Mouse (Mus musculus): Measurements from ENCODE around the gene G6pc3. TPM values are rescaled to one million over a fixed set of nuclear protein-coding genes. Genes with fewer than 3 reads are reported as not detected.

G6pc3 gene
- total and polyA plus RNA-seq, 3 experiments: 44.8 to 89.9 (median 50.6) TPM

- Histone ChIP-seq H3K79me2 (replicated peaks; ENCODE audit: control insufficient read depth, insufficient read depth, low read length) (no peaks in the 10 kb centered on the region), H3K27me3 (ENCODE audit: control insufficient read depth, insufficient read depth, low read length) (no peaks in the 10 kb centered on the region), H3K36me3 (ENCODE audit: control insufficient read depth, insufficient read depth, low read length) (no peaks in the 10 kb centered on the region), H3K27ac (no peak overlapping the region), H3K4me3 (no peak overlapping the region), H3K4me1 (ENCODE audit: control insufficient read depth, insufficient read depth, low read length) (peaks cover 1% of the 10 kb centered on the region; the same call in 1 of the 2 replicates), H3K9ac (ENCODE audit: low read depth, low read length) (no peak overlapping the region)
- TF ChIP-seq CTCF (IDR thresholded peaks at IDR 0.05): no peak
- no peak for TF ChIP-seq EP300 (IDR thresholded peaks at IDR 0.05; ENCODE audit: insufficient read depth, low read depth, low read length)
- TF ChIP-seq POLR2A (IDR thresholded peaks at IDR 0.05; ENCODE audit: insufficient read depth, low read depth, low read length): no peak
- 86% methylated on average over 6 of the region's 6 CpGs for WGBS
- intact Hi-C loops (cut with DNase I): no loop called here
- no peak for DNase-seq
These were observed 51.2 kb downstream of the G6pc3 start for GRCm38 (mm10) chr11:102240636-102241035.

GRCm38 (mm10) chr11:102241246-102241645 lies 51.8 kb downstream of the G6pc3 start:
- no peak for DNase-seq
- Histone ChIP-seq H3K27ac (no peak overlapping the region), H3K79me2 (replicated peaks; ENCODE audit: control insufficient read depth, insufficient read depth, low read length) (no peaks in the 10 kb centered on the region), H3K9ac (ENCODE audit: low read depth, low read length) (no peak overlapping the region), H3K27me3 (ENCODE audit: control insufficient read depth, insufficient read depth, low read length) (no peaks in the 10 kb centered on the region), H3K4me1 (ENCODE audit: control insufficient read depth, insufficient read depth, low read length) (peaks cover 1% of the 10 kb centered on the region; the same call in 1 of the 2 replicates), H3K4me3 (no peak overlapping the region), H3K36me3 (ENCODE audit: control insufficient read depth, insufficient read depth, low read length) (no peaks in the 10 kb centered on the region)
- no peak for TF ChIP-seq CTCF (IDR thresholded peaks at IDR 0.05)
- no peak for TF ChIP-seq EP300 (IDR thresholded peaks at IDR 0.05; ENCODE audit: insufficient read depth, low read depth, low read length)
- no peak for TF ChIP-seq POLR2A (IDR thresholded peaks at IDR 0.05; ENCODE audit: insufficient read depth, low read depth, low read length)
- intact Hi-C loops (cut with DNase I): no loop called here
- WGBS: 71% methylated on average over 5 of the region's 5 CpGs

- no peak overlapping the region for H3K27ac ChIP-seq
- H3K9ac ChIP-seq (ENCODE audit: low read depth, low read length): no peak overlapping the region
- no peak overlapping the region for H3K4me3 ChIP-seq
- DNase-seq: no peak
- WGBS: 56% methylated on average over 5 of the region's 5 CpGs
- peaks cover 1% of the 10 kb centered on the region; the same call in 1 of the 2 replicates for H3K4me1 ChIP-seq (ENCODE audit: control insufficient read depth, insufficient read depth, low read length)
- H3K79me2 ChIP-seq (replicated peaks; ENCODE audit: control insufficient read depth, insufficient read depth, low read length): no peaks in the 10 kb centered on the region
- no peaks in the 10 kb centered on the region for H3K27me3 ChIP-seq (ENCODE audit: control insufficient read depth, insufficient read depth, low read length)
- TF ChIP-seq CTCF (IDR thresholded peaks at IDR 0.05) (peak; percentile 28), EP300 (IDR thresholded peaks at IDR 0.05; ENCODE audit: insufficient read depth, low read depth, low read length) (no peak), POLR2A (IDR thresholded peaks at IDR 0.05; ENCODE audit: insufficient read depth, low read depth, low read length) (no peak)
- no peaks in the 10 kb centered on the region for H3K36me3 ChIP-seq (ENCODE audit: control insufficient read depth, insufficient read depth, low read length)
- intact Hi-C loops (cut with DNase I): no loop called here
These were observed 52.5 kb downstream of the G6pc3 start for GRCm38 (mm10) chr11:102241874-102242273.

Small RNA genes lying within 50 kb of the gene (microRNA-seq; reads per million reads assigned to microRNA genes)
- gene Mir8101: 2.8 to 10.0 reads per million in 2 experiments

Other genes with a start within 250 kb of the G6pc3 start
- 1 to 10 TPM; 2.1 to 3.2 TPM for gene Sost, start 222.6 kb upstream of the G6pc3 start, total RNA-seq (2021)
- gene Sost, start 222.6 kb upstream of the G6pc3 start, polyA plus RNA-seq (2012; rRNA removed): 5.8 and 7.0 TPM in 2 replicates
- not detected for gene Cfap97d1, start 205.3 kb upstream of the G6pc3 start, total RNA-seq (2021)
- not detected in 2 replicates for gene Cfap97d1, start 205.3 kb upstream of the G6pc3 start, polyA plus RNA-seq (2012; rRNA removed)
- 100 to 1,000 TPM; 103 to 131 TPM for gene Dusp3, start 202.6 kb upstream of the G6pc3 start, total RNA-seq (2021)
- 97.7 and 101 TPM in 2 replicates for gene Dusp3, start 202.6 kb upstream of the G6pc3 start, polyA plus RNA-seq (2012; rRNA removed)
- 1 to 10 TPM; 1.4 to 1.5 TPM for gene Mpp3, start 161.2 kb upstream of the G6pc3 start, total RNA-seq (2021)
- gene Mpp3, start 161.2 kb upstream of the G6pc3 start, polyA plus RNA-seq (2012; rRNA removed): 4.5 and 5.3 TPM in 2 replicates
- gene Cd300lg, start 148.1 kb upstream of the G6pc3 start, total RNA-seq (2021): 10 to 100 TPM; 51.6 to 70.1 TPM
- gene Cd300lg, start 148.1 kb upstream of the G6pc3 start, polyA plus RNA-seq (2012; rRNA removed): 102 and 143 TPM in 2 replicates
- 1 to 10 TPM; 2.3 to 2.6 TPM for gene Mpp2, start 101.1 kb upstream of the G6pc3 start, total RNA-seq (2021)
- gene Mpp2, start 101.1 kb upstream of the G6pc3 start, polyA plus RNA-seq (2012; rRNA removed): 5.3 and 5.6 TPM in 2 replicates
- not detected for gene Ppy, start 88.3 kb upstream of the G6pc3 start, total RNA-seq (2021)
- gene Ppy, start 88.3 kb upstream of the G6pc3 start, polyA plus RNA-seq (2012; rRNA removed): not detected in 2 replicates
- gene Pyy, start 81.8 kb upstream of the G6pc3 start, total RNA-seq (2021): not detected
- not detected in 2 replicates for gene Pyy, start 81.8 kb upstream of the G6pc3 start, polyA plus RNA-seq (2012; rRNA removed)
- gene Nags, start 44.1 kb upstream of the G6pc3 start, total RNA-seq (2021): not detected
- gene Nags, start 44.1 kb upstream of the G6pc3 start, polyA plus RNA-seq (2012; rRNA removed): 0.06 and 0.12 TPM in 2 replicates
- gene Tmem101, start 33.2 kb upstream of the G6pc3 start, total RNA-seq (2021): 10 to 100 TPM; 12.2 to 13.6 TPM
- 19.5 and 20.7 TPM in 2 replicates for gene Tmem101, start 33.2 kb upstream of the G6pc3 start, polyA plus RNA-seq (2012; rRNA removed)
- gene Lsm12, start 4.3 kb upstream of the G6pc3 start, total RNA-seq (2021): 10 to 100 TPM; 49.4 to 50.2 TPM
- gene Lsm12, start 4.3 kb upstream of the G6pc3 start, polyA plus RNA-seq (2012; rRNA removed): 32.5 and 42.4 TPM in 2 replicates
- gene Hdac5, start 40.5 kb downstream of the G6pc3 start, total RNA-seq (2021): 100 to 1,000 TPM; 113 to 137 TPM
- 92.6 and 98.5 TPM in 2 replicates for gene Hdac5, start 40.5 kb downstream of the G6pc3 start, polyA plus RNA-seq (2012; rRNA removed)
- under 1 TPM; 0.26 to 0.32 TPM for gene BC030867, start 59.3 kb downstream of the G6pc3 start, total RNA-seq (2021)
- 0.45 and 0.56 TPM in 2 replicates for gene BC030867, start 59.3 kb downstream of the G6pc3 start, polyA plus RNA-seq (2012; rRNA removed)
- gene Asb16, start 79.1 kb downstream of the G6pc3 start, total RNA-seq (2021): 1 to 10 TPM in 1 of 2 experiments, under 1 TPM in 1; 0.89 to 1.1 TPM
- 0.70 and 0.74 TPM in 2 replicates for gene Asb16, start 79.1 kb downstream of the G6pc3 start, polyA plus RNA-seq (2012; rRNA removed)
- gene Tmub2, start 95.3 kb downstream of the G6pc3 start, total RNA-seq (2021): 10 to 100 TPM; 22.9 to 26.2 TPM
- 32.8 and 43.2 TPM in 2 replicates for gene Tmub2, start 95.3 kb downstream of the G6pc3 start, polyA plus RNA-seq (2012; rRNA removed)
- gene Atxn7l3, start 107.0 kb downstream of the G6pc3 start, total RNA-seq (2021): 10 to 100 TPM; 19.0 to 21.7 TPM
- gene Atxn7l3, start 107.0 kb downstream of the G6pc3 start, polyA plus RNA-seq (2012; rRNA removed): 17.4 and 21.2 TPM in 2 replicates
- 10 to 100 TPM; 52.5 to 59.4 TPM for gene Ubtf, start 130.1 kb downstream of the G6pc3 start, total RNA-seq (2021)
- gene Ubtf, start 130.1 kb downstream of the G6pc3 start, polyA plus RNA-seq (2012; rRNA removed): 14.9 and 22.1 TPM in 2 replicates
- 10 to 100 TPM in 1 of 2 experiments, under 1 TPM in 1; 0.42 to 10.3 TPM for gene Slc4a1, start 176.6 kb downstream of the G6pc3 start, total RNA-seq (2021)
- 0.91 and 4.4 TPM in 2 replicates for gene Slc4a1, start 176.6 kb downstream of the G6pc3 start, polyA plus RNA-seq (2012; rRNA removed)
- gene Rundc3a, start 203.8 kb downstream of the G6pc3 start, total RNA-seq (2021): under 1 TPM in 1 of 2 experiments, not detected in 1; 0.66 TPM
- gene Rundc3a, start 203.8 kb downstream of the G6pc3 start, polyA plus RNA-seq (2012; rRNA removed): 0.23 and 0.32 TPM in 2 replicates
- gene Slc25a39, start 218.3 kb downstream of the G6pc3 start, total RNA-seq (2021): 100 to 1,000 TPM; 196 to 213 TPM
- 307 and 331 TPM in 2 replicates for gene Slc25a39, start 218.3 kb downstream of the G6pc3 start, polyA plus RNA-seq (2012; rRNA removed)
- gene Grn, start 240.7 kb downstream of the G6pc3 start, total RNA-seq (2021): 10 to 100 TPM; 83.4 to 86.9 TPM
- gene Grn, start 240.7 kb downstream of the G6pc3 start, polyA plus RNA-seq (2012; rRNA removed): 118 and 119 TPM in 2 replicates

All from heart, adult 2 months (tissue).